Mouse (Mus musculus): ENCODE results near the gene Aspdh. TPM values are rescaled to one million over a fixed set of nuclear protein-coding genes. Genes with fewer than 3 reads are reported as not detected.

Gene Aspdh
- total RNA-seq, 1 experiment from 2014 or later: not detected

DNA sequence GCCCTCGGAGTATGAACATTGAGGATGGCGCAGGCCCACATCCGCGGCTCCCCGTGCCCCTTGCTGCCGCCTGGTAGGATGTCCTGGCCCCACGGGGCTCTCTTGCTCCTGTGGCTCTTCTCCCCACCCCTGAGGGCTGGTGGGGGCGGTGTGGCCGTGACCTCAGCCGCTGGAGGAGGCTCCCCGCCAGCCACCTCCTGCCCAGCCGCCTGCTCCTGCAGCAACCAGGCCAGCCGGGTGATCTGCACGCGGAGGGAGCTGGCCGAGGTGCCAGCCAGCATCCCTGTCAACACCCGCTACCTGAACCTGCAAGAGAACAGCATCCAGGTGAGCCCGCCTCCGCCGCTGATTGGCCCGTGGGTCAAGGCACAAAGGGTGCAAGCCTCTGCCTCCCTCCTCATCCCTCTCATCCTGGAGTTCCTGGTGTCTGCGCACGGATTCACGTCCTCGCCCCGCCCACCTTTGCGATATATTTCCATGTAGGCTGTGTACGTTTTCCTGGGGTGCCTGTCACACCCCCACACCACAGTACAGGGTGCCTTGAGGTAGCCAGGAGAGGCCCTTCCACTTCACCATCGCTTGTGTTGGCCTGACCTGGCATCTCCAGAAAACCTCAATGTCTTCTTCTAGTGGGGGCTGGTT lies 20.2 kb upstream of the Aspdh start:
- ATAC-seq (replicated peaks; ENCODE audit: insufficient number of reproducible peaks, low FRiP score, low TSS enrichment, poor library complexity, severe bottlenecking): no peak

GRCm38 (mm10) chr7:44445528-44445923 lies 19.7 kb upstream of the Aspdh start:
- no peak for ATAC-seq (replicated peaks; ENCODE audit: insufficient number of reproducible peaks, low FRiP score, low TSS enrichment, poor library complexity, severe bottlenecking)

- no peak for ATAC-seq (replicated peaks; ENCODE audit: insufficient number of reproducible peaks, low FRiP score, low TSS enrichment, poor library complexity, severe bottlenecking)
Observed at GRCm38 (mm10) chr7:44446070-44446855, 18.9 kb upstream of the Aspdh start.

- ATAC-seq (replicated peaks; ENCODE audit: insufficient number of reproducible peaks, low FRiP score, low TSS enrichment, poor library complexity, severe bottlenecking): peak; percentile 22; the same call in 1 of the 2 replicates
Observed at GRCm38 (mm10) chr7:44453256-44453655, 11.9 kb upstream of the Aspdh start.

GRCm38 (mm10) chr7:44456302-44456701 lies 8.9 kb upstream of the Aspdh start:
- ATAC-seq (replicated peaks; ENCODE audit: insufficient number of reproducible peaks, low FRiP score, low TSS enrichment, poor library complexity, severe bottlenecking): no peak

DNA sequence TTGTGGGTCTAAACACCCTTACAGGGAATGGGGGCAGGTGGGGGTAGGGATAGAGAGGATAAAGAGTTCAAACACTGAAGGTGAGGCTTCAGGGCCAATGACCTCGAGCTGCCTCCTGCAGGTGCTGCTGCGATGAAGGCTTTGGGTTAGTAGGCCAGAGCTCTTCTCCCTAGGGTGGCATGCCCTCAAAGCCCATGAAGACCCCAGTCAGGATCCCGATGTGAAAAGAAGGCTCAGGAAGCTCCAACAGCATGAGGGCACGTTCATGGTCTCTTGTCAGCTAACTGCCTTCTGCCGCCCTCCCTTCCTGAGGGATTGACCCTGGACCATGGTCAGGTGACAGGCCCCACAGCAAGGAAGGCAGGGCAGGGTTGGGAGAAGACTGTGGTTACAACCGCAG lies 5.1 kb upstream of the Aspdh start:
- ATAC-seq (replicated peaks; ENCODE audit: insufficient number of reproducible peaks, low FRiP score, low TSS enrichment, poor library complexity, severe bottlenecking): no peak

- ATAC-seq (replicated peaks; ENCODE audit: insufficient number of reproducible peaks, low FRiP score, low TSS enrichment, poor library complexity, severe bottlenecking): no peak
Observed at GRCm38 (mm10) chr7:44460767-44461502, 4.3 kb upstream of the Aspdh start.

DNA sequence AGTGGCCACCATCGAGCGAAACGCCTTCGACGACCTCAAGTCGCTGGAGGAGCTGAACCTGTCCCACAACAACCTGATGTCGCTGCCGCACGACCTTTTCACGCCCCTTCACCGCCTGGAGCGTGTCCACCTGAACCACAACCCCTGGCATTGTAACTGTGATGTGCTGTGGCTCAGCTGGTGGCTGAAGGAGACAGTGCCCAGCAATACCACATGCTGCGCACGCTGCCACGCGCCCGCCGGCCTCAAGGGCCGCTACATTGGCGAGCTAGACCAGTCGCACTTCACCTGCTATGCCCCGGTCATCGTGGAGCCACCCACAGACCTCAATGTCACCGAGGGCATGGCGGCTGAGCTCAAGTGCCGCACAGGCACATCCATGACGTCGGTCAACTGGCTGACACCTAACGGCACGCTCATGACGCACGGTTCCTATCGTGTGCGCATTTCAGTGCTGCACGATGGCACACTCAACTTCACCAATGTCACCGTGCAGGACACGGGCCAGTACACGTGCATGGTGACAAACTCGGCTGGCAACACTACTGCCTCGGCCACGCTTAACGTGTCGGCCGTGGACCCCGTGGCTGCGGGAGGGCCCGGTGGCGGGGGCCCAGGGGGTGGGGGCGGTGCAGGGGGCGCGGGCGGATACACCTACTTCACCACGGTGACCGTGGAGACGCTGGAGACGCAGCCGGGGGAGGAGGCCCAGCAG lies 3.5 kb upstream of the Aspdh start:
- ATAC-seq (replicated peaks; ENCODE audit: insufficient number of reproducible peaks, low FRiP score, low TSS enrichment, poor library complexity, severe bottlenecking): no peak

DNA sequence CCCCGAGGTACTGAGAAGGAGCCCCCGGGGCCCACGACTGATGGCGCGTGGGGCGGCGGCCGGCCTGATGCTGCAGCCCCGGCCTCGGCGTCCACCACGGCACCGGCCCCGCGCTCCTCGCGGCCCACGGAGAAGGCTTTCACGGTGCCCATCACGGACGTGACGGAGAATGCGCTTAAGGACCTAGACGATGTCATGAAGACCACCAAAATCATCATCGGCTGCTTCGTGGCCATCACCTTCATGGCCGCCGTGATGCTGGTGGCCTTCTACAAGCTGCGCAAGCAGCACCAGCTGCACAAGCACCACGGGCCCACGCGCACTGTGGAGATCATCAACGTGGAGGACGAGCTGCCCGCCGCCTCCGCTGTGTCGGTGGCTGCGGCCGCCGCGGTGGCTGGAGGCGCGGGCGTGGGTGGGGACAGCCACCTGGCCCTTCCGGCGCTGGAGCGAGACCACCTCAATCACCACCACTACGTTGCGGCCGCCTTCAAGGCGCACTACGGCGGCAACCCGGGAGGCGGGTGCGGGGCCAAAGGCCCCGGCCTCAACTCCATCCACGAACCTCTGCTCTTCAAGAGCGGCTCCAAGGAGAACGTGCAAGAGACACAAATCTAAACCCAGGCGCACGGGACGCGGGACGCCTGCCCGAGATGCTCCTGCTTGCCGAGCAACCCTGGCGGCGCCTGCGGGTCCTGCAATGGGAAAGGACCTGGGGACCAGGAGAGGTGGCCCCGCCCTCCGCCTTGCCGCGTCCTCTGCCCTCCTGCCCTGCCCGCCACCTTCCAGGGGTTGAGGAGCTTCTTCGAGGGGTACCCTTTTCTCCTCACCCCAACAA lies 2.8 kb upstream of the Aspdh start:
- no peak for ATAC-seq (replicated peaks; ENCODE audit: insufficient number of reproducible peaks, low FRiP score, low TSS enrichment, poor library complexity, severe bottlenecking)

DNA sequence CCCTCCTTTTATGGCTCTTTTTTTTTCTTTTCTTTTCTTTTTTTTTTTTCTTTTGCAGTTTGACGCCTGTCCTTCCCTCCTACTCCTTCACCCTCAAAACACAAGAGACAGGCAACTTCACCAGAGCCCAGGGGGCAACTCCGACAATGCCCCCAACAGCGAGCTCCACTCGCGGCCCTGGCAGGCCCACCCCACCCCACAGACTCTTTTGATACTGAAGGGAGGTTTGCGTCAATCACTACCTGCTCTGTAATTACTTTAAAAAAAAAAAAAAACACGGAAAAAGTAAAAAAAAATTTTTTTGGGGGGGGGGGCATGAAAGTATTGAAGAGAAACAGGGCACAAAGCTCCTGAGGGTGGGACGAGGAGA lies 2.1 kb upstream of the Aspdh start:
- no peak for ATAC-seq (replicated peaks; ENCODE audit: insufficient number of reproducible peaks, low FRiP score, low TSS enrichment, poor library complexity, severe bottlenecking)

DNA sequence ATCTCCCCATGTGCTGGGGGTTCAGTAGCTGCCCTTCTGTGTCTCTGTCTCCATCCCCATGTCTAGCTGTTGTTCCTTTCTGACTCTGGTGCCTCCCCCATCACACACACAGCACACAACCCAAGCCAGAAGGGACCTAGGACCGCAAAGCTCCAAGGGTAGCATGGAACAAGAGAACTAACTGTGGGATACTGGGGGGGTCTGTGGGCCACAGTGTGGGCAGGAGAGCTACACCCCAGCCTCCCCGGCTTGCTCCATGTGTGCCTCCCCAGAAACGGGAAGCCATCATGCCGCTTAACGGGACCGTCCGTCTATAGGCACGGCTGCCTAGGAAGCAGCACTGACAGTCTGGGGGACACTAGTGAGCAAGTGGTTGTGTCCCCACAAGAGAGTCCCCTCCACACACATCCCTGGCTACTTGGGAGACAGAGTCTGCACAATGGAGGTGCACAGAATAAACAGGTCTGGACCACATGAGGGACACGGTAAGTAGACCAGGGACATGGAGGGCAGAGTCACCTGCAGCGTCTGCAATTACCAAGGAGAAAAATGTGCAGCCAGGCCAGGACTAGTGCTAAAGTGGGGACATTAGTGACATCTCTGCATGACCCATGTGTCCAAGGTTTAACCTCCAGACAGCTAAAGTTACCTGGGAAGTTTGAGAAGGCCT lies 1.5 kb upstream of the Aspdh start:
- no peak for ATAC-seq (replicated peaks; ENCODE audit: insufficient number of reproducible peaks, low FRiP score, low TSS enrichment, poor library complexity, severe bottlenecking)

GRCm38 (mm10) chr7:44464511-44464910 lies 680 bp upstream of the Aspdh start:
- no peak for ATAC-seq (replicated peaks; ENCODE audit: insufficient number of reproducible peaks, low FRiP score, low TSS enrichment, poor library complexity, severe bottlenecking)

GRCm38 (mm10) chr7:44466006-44466887 lies 1.1 kb downstream of the Aspdh start:
- ATAC-seq (replicated peaks; ENCODE audit: insufficient number of reproducible peaks, low FRiP score, low TSS enrichment, poor library complexity, severe bottlenecking): no peak

- no peak for ATAC-seq (replicated peaks; ENCODE audit: insufficient number of reproducible peaks, low FRiP score, low TSS enrichment, poor library complexity, severe bottlenecking)
Observed at GRCm38 (mm10) chr7:44466888-44467311, 1.7 kb downstream of the Aspdh start.

DNA sequence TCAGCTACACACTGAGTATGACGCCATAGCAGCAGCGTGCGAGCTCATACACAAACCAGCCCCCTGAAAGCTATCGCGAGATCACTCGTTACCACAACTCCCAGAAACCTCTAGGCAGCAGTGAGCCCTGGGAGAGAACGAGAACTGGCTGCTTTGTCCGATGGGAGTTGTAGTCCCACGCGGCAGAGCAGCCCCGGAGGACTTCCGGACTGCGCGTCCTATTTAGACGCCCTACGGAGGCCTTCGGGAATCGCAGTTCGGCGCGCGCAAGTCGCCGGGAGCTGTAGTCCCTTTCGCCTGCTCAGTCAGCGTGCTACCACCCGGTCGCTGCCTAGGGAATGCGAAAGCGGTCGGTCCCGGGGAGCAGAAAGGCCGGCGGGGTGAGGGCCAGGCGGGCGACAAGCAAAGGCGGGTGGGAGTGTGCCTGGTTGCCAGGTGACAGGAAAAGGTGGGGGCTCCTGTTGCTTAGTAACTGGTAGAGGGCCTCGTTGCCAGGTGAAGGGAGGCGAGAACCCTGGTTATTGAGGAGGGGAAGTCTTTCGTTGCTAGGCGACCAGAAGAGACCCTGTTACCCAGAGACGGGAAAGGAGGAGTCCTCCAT lies 2.7 kb downstream of the Aspdh start, which contains the start of gene Josd2:
TSS of gene Josd2 (plus strand) at position 170 of the 601 bp plus-strand sequence.
- peak; percentile 92 for ATAC-seq (replicated peaks; ENCODE audit: insufficient number of reproducible peaks, low FRiP score, low TSS enrichment, poor library complexity, severe bottlenecking)

- no peak for ATAC-seq (replicated peaks; ENCODE audit: insufficient number of reproducible peaks, low FRiP score, low TSS enrichment, poor library complexity, severe bottlenecking)
Observed at GRCm38 (mm10) chr7:44468644-44469285, 3.6 kb downstream of the Aspdh start.

Measured in monocyte, adult 5-6 weeks (primary cell).